Comparison of ENCODE assay signal across 11 mouse cellular contexts in genomic region chr8:79952857-79953256, GRCm38 (mm10).
DNase-seq lines count a peak whose midpoint lies in the region; ATAC-seq and TF ChIP-seq lines count a peak whose summit lies in the region.
"Had no signal": no experiment of that assay in that cellular context is flagged by ENCODE, and none has a peak within 500 bp of the region (broad histone marks: within the 10 kb centered on the region; RNA-seq: fewer than 3 reads in every experiment).

No protein-coding gene starts in this region.

- no peaks in the 10 kb centered on the region for H3K27me3 ChIP-seq in hindbrain, embryonic 11.5 days (ENCODE audit: control insufficient read depth, insufficient read depth, low read length)
- H3K27me3 ChIP-seq in hindbrain, embryonic 12.5 days: no peaks in the 10 kb centered on the region
- H3K27me3 ChIP-seq in thymus, adult 2 months (ENCODE audit: control insufficient read depth, insufficient read depth, low read length): no peaks in the 10 kb centered on the region
- H3K27me3 ChIP-seq: embryonic facial prominence, embryonic 13.5 days had no signal

- H3K4me1 ChIP-seq in hindbrain, embryonic 11.5 days (replicated peaks; ENCODE audit: control insufficient read depth, insufficient read depth, low read length): no peaks in the 10 kb centered on the region
- no peaks in the 10 kb centered on the region for H3K4me1 ChIP-seq in hindbrain, embryonic 12.5 days
- no peaks in the 10 kb centered on the region for H3K4me1 ChIP-seq in thymus, adult 2 months (replicated peaks; ENCODE audit: control insufficient read depth, insufficient read depth, low read length)
- H3K4me1 ChIP-seq: embryonic facial prominence, embryonic 13.5 days had no signal

- no peak for TF ChIP-seq POLR2A in thymus, adult 2 months (IDR thresholded peaks at IDR 0.05; ENCODE audit: control insufficient read depth, extremely low read depth, insufficient read depth, low read length, poor library complexity)

- no peaks in the 10 kb centered on the region for H3K9me3 ChIP-seq in hindbrain, embryonic 11.5 days (ENCODE audit: control insufficient read depth, low read length)
- H3K9me3 ChIP-seq in hindbrain, embryonic 12.5 days (replicated peaks): no peaks in the 10 kb centered on the region
- H3K9me3 ChIP-seq: embryonic facial prominence, embryonic 13.5 days had no signal

- H3K4me3 ChIP-seq in hindbrain, embryonic 11.5 days (ENCODE audit: low read depth, low read length): no peak overlapping the region
- no peak overlapping the region for H3K4me3 ChIP-seq in hindbrain, embryonic 12.5 days
- no peak overlapping the region for H3K4me3 ChIP-seq in thymus, adult 2 months (ENCODE audit: control insufficient read depth, insufficient read depth, low read length)
- H3K4me3 ChIP-seq: embryonic facial prominence, embryonic 13.5 days; myocyte had no signal

- no peak for TF ChIP-seq CTCF in thymus, adult 2 months (IDR thresholded peaks at IDR 0.05; ENCODE audit: borderline replicate concordance, control insufficient read depth, extremely low read depth, insufficient read depth, low read length, poor library complexity)

- H3K9ac ChIP-seq in hindbrain, embryonic 11.5 days (ENCODE audit: low read depth, low read length): no peak overlapping the region
- H3K9ac ChIP-seq in hindbrain, embryonic 12.5 days: no peak overlapping the region
- H3K9ac ChIP-seq: embryonic facial prominence, embryonic 13.5 days had no signal

- no peak overlapping the region for H3K4me2 ChIP-seq in hindbrain, embryonic 11.5 days (replicated peaks; ENCODE audit: low read depth, low read length)
- H3K4me2 ChIP-seq in hindbrain, embryonic 12.5 days (replicated peaks): no peak overlapping the region
- H3K4me2 ChIP-seq: embryonic facial prominence, embryonic 13.5 days had no signal

- no peak for ATAC-seq in hindbrain, embryonic 11.5 days (ENCODE audit: low FRiP score)
- no peak for ATAC-seq in hindbrain, embryonic 12.5 days (ENCODE audit: low FRiP score)

- DNase-seq in hindbrain, embryonic 11.5 days (ENCODE audit: low spot score): peak; percentile 46
- DNase-seq in thymus, adult 2 months: peak; percentile 28
- DNase-seq in thymus, adult 18-20 months: no peak
- peak; percentile 36 for DNase-seq in induced T-regulatory cell, adult 2 months (ENCODE audit: low read depth)
- DNase-seq in right cerebral cortex, postnatal 25 days: no peak
- DNase-seq in T-cell, adult 2 months (ENCODE audit: low spot score): no peak
- no peak for DNase-seq in spleen, postnatal 14 days (ENCODE audit: low spot score in 2 of 2)
- DNase-seq: left cerebral cortex, postnatal 4 days had no signal

- no peak overlapping the region for H3K27ac ChIP-seq in hindbrain, embryonic 11.5 days (ENCODE audit: low read depth, low read length)
- H3K27ac ChIP-seq in hindbrain, embryonic 12.5 days: no peak overlapping the region
- H3K27ac ChIP-seq in thymus, adult 2 months (ENCODE audit: control insufficient read depth, insufficient read depth, low read length): no peak overlapping the region
- H3K27ac ChIP-seq: embryonic facial prominence, embryonic 13.5 days had no signal

- no peaks in the 10 kb centered on the region for H3K36me3 ChIP-seq in hindbrain, embryonic 11.5 days (ENCODE audit: control insufficient read depth, insufficient read depth, low read length)
- no peaks in the 10 kb centered on the region for H3K36me3 ChIP-seq in hindbrain, embryonic 12.5 days
- H3K36me3 ChIP-seq in thymus, adult 2 months (ENCODE audit: control insufficient read depth, insufficient read depth, low read length): no peaks in the 10 kb centered on the region
- H3K36me3 ChIP-seq: embryonic facial prominence, embryonic 13.5 days had no signal

- WGBS in hindbrain, embryonic 11.5 days: 32% methylated on average over 3 of the region's 3 CpGs
- 0% methylated on average over 3 of the region's 3 CpGs for WGBS in hindbrain, embryonic 12.5 days
- WGBS in thymus, adult 2 months: 17% methylated on average over 3 of the region's 3 CpGs

Comparison
In these comparisons a context has a peak if more than half of its experiments do, and no peak if none do; other contexts are left out.
1. DNase-seq: peak in hindbrain, embryonic 11.5 days (single experiment), thymus, adult 2 months (single experiment) and induced T-regulatory cell, adult 2 months (single experiment); none in thymus, adult 18-20 months (0 of 2), right cerebral cortex, postnatal 25 days (single experiment), T-cell, adult 2 months (single experiment) and spleen, postnatal 14 days (0 of 2).